Mouse (Mus musculus): ENCODE measurements at regions not wholly inside any gene's neighbourhood (a gene's known extent, or its start where the extent isn't known, plus 50 kb on each side); places are given as distances from the start of the nearest gene placed in this dataset.
A peak's percentile ranks its signal among the peaks of the same experiment; 100 is the strongest.

DNA sequence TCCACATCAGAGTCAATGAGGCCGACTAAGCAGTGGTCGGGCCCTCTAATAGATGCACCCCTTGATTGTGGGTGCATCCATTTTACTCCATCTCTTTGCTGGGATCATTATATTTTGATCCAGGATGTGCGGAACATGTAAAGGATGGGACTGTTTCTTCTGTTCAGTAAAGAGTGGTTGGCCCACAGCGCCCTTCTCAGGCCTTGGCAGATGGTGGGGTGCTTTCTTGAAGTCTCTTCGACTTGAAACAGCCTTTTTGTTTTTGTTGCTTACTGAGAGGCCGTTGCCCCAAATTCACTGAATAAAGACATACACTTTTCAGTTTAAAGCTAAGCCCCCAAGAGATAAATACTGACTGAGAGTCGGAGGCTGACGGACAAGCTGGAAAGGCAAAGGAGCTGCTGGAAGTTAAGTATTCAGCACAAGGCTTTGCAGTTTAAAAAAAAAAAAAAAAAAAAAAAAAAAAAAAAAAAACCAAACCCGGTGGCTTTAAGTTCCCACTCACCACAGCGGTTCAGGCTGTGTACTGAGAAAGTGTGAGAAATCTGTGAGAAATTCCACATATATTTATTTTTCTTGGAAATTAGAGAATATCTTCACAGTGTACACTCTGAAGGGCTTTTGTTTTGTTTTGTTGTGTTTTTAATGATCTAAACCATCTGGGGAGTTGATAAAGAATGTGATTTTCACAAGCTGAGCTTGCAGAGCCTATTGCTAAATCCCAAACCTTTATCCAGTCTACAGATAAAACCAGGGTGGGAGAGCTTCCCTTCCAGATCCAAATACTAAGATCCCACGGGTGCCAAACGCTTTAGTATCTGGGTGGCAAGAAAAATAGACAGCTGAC lies 285.3 kb upstream of the Mpdz start:
- no peak for DNase-seq (ENCODE audit: low read depth, low spot score)

DNA sequence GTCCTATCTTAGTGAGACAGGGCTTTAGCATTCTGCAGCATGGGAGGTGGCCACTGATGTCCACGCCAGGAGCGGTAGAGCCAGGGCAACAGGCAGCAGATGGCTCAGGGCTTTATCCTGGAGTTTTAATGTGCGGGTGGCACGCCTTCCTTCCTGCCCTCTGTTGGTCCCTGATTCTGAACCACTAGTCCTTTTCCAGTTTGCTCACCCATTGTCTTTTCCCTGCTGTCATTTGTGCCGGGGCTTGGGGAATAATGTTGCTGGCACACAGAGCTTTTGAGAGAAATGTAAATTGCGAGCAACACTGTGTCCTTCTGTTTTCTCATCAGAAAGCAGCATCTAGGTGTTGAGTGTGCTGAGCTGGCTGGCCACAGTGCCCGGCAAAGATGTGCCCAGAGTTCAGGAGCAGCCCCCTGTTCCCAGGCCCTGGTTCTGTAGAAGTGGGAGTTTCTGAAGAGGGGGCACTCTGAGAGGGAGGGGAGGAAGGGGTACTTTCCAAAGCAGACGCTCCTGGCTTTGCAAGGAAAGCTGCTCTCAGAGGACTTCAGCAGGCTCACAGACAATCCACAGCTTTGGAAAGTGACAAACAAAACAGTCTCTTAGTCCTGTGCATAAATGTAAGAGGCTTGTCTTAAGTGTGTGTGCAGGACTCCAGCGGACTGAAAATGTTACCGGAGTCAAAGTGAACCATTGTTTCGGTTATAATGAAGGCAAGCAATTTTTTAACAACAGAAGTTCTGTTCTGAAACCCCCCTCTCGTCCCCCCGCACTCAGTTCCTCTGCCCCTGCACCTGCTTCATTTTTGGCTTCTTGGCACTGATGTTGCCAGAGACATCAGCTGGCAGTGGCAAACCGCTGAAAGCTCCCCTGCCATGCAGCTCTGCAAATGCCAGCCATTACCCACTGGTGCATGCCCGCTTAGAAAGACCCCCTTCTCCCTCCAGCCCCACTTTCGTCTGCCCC lies 284.4 kb upstream of the Mpdz start:
- peak; percentile 54 for DNase-seq (ENCODE audit: low read depth, low spot score)

DNA sequence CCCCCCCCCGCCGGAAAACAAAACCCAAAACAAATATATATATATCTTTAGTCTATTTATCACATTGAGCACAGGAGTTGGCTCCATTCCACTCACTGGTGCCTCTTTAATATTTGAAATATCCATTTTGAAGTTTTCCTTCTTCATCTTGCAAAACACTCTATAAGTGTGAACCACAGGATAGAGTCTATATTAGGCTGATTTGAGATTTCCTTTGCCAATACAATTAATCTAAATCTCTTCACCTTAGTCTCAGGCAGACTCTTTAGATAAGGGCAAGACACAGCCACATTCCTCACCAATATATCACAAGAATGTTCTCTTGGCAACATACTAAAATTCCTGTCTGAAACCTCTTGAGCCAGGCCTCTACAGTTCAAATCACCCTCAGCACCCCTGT lies 282.1 kb upstream of the Mpdz start:
- no peak for DNase-seq (ENCODE audit: low read depth, low spot score)

DNA sequence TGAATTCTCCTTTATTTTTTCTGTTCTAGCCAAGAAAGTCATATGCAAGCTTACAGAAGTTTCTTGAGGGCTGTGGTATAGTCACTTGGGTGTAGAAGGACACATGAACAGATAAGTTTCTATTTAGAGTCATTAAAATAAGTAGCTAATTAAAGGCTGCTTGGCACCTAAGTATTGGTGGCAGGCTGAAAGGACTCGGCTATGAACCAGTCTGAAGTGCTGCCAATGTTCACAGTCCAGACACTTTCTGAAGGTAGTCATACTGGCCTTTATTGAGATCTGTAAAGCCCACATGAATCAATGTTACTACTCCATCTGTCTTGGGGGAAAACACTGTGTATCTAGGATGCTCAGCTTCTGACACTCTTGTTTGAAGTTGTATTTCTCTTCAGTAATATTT lies 269.8 kb upstream of the Mpdz start:
- DNase-seq (ENCODE audit: low read depth, low spot score), result no peak

DNA sequence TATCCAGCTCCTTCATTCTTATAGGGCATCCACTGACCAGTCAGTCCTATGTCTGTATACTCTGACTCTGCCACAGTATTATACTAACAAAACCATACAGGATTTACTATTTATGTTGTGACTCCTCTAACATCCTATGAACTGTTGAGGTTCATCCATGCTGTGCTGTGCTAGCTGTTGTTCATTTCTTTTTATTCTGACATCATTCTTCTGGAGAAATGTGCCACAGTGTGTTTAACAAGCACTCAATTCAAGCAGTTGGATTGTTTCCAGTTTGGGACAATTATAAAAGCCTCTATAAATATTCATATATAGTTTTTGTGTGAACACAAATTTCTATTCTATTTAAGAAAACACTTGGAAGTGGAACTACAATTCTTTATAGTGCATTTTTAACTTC lies 252.6 kb upstream of the Mpdz start:
- no peak for DNase-seq (ENCODE audit: low read depth, low spot score)

DNA sequence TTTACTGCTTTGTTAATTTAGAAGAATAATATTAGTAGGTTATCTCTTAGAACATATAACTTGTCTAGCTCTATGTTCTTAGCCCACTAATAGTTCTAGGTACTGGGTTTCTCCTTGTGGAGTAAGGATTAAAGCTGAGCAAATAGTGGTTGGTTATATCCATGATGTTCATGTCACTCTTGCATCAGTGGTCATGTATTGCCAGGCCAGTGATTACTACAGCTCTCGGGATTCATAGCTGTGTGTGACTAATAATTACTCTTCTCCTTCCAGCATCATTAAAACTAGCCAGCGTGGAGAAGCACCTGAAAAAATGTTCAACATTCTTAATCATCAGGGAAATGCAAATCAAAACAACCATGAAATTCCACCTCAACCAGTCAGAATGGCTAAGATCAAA lies 234.6 kb upstream of the Mpdz start:
- no peak for DNase-seq (ENCODE audit: low read depth, low spot score)

DNA sequence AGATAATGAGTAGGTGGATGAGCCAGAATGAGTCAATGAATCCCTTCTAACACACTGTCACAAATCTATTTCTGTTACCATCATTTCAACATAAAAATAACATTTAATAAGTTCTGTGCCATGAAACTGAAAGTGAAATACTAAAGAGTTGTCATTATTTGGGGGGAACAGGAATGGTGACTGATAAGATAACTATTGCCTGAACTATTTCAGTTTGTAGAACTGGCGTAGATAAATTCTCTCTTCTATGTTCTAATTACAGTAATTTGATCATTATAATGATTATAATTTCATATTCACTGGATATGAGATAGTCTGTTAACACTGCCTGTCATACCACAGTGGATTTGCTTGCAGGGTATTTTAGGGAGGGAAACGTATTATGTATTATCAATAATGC lies 232.3 kb upstream of the Mpdz start:
- no peak for DNase-seq (ENCODE audit: low read depth, low spot score)

DNA sequence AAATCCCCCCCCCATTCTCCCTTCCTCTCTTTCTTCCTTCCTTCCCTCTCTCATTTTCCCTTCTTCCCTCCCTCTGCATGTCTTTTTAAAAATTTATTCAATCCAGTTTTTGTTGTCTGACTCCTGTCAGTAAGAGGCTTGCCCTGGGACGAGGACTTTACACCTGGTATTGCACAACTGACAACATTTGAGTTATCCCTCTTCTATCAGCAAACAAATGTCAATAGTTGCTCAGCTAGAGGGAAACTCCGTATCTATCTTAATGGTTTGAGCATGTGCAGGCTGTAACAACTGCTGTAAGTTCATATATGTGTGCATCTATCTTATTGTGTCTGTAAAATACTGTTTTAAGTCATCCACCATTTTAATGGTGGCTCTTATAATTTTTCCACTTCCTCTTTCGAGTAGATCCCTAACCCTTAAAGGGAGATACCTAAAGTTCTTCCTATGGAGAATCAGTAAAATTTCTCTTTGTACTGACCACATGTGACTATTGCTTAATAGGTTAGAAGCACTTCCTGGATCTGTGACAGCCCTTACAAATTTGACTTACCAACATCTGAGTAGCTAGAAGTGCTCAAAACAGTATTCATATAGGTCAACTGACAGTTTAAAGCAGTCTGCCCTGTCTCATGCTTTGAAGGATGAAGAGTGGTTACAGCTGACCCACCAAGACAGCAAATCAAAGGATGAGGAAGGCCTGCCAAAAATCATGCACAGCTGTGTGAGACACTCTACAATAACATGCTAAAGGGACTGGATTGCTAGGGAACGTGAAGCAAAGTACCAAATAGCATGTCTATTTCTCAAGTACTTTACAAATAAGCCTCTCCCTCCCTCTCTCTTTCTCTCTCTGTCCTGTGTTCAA lies 231.0 kb upstream of the Mpdz start:
- DNase-seq (ENCODE audit: low read depth, low spot score), result peak; percentile 7

DNA sequence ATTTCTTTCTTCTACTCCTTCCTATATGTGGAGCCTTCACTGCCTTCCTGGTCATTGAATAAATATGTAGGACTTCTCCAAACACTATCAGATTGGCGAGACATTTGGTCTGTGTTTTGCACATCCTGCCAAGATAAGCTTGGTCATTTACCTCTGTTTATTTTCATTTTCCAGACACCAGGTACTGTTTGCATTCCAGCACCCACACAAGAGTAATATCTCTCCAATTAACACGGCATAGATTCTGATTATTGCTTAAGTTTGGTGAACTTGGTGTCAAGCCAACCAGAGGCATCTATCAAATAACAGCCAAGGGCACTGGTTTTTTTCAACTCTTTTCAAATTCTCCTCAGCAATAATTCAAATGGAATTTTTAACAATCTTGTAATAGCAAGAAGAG lies 229.4 kb upstream of the Mpdz start:
- no peak for DNase-seq (ENCODE audit: low read depth, low spot score)

DNA sequence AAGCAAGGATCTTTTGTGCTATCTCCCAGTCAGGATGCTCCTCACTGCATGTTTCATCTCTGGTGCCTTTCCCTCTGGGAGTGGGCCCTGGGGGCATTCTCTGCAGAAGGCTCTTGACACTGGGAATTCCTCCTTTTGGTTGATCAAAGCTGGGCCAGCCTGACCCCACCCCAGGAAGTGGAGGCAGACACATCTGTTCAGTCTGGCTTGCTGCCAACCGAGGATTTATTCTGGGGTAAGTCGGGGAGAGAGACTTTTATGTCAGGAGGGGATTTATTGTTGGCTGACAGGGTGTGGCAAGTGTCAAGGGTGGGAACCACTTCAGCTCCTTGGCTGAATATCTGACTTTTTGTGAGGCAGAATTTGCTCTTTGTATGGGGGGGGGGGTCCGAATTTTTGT lies 226.6 kb upstream of the Mpdz start:
- DNase-seq (ENCODE audit: low read depth, low spot score), result no peak

DNA sequence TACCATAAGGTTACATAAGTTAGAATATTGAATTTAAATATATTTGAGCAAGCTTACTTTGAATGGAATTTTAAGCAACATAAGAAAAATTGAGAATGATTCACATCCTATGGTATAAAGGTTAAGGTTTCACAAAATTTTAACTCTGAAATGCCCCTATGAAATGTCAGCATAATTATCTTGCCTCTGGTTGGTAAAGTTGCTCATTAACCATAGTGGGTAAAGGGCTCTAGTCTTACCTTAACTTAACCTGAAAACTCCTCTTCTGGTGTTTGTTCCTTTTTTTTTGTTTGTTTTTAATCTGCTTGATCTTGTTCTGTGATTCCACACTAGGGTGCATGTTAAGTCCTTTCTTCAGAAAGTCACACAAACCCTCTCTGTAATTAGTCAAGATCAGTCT lies 218.5 kb upstream of the Mpdz start:
- DNase-seq (ENCODE audit: low read depth, low spot score), result no peak

DNA sequence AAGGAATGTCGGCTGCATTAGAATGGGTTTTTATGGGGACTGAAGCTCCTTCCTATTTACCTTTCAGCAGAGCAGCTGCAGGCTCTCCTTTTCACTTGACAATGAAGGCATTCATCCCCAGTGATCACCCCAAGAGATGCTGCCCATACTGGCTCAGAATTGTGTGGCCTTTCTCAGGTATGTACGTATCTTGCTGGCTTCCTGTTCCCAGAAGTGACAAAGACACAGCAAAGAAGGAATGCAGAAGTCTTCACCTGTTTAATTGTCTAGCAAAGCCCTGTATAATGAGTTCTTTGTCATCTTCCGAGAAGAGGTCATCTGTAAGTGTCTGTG lies 185.8 kb upstream of the Mpdz start:
- DNase-seq (ENCODE audit: low read depth, low spot score), result no peak

DNA sequence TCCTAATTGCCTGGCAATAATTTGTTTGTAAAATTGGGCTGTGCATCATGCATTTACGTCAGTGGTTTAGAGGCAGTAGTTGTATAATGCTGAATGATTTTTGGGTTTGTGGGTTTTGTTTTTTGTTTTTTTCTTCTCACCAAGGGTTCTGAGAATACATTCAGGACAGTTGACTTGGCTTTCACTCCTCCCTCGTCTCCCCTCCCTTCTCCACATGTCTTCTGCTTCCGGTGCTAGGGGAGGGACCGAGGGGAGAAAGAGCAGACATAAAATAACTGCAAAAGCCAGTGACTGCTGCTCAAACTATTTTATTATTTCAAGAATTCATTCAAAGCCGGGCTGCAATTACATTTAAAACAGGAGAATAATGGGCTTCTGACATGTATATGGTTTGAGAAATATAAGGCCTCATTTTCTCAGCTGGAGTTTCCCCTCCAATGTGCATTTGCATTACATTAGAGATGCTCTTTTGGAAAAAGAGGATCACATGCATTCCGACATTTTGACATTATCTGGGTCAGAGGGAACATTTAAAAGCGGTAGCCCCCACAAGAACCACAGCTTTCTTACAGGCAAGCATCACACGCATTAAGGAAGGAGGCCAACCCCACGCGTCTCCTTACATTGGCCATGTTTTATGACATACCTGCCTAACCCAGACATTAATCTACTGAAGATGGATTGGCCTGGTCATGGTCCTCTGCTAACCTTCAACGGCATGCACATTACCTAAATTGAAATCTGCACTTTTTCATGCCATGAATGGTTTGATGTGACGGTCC lies 185.3 kb upstream of the Mpdz start:
- DNase-seq (ENCODE audit: low read depth, low spot score), result no peak

DNA sequence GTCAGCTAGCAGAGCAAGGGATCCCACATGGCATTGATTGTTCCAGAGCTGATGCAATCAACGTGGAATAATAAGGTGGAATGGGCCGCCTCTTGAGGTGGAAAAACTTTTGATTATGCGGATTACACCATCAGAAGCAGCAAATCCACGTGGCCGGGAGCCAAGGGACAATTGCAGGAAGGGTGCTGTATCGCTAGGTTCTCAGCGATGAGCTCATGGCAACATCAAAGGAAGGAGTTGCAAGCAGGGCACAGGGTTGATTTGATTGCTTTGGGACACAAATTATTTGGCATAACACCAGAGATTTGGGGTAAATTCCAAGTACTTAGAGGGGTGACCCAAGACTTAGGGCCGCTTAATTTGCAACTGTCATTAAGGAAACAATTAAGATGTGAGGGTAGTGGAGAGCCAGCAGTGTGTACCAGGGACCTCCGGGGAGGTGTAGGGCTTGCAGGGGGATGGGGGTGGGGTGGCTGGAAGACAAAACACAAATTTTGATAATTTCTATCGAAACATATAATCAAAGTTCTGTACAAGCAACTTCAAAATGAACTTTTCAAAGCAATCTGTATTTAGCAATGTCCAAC lies 182.8 kb upstream of the Mpdz start:
- DNase-seq (ENCODE audit: low read depth, low spot score), result no peak

DNA sequence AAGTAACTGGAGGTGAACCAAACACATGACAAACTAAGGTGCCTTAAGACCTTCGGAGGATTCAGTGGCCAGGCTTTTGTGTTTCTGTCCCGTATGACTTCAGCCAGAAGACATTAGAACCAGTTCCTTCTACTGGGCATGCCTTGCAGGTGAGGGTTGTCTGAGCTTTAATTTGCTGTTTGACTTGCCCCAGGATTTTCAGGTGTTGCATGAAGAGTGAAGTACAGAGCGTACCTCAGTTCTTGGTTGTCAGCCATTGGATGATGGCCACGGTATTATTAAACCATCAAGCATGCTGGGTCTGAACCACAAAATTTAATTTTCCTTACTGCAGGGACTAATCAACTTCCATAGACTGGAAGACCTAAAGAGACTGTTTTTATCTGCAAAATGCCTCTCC lies 181.5 kb upstream of the Mpdz start:
- DNase-seq (ENCODE audit: low read depth, low spot score), result no peak

DNA sequence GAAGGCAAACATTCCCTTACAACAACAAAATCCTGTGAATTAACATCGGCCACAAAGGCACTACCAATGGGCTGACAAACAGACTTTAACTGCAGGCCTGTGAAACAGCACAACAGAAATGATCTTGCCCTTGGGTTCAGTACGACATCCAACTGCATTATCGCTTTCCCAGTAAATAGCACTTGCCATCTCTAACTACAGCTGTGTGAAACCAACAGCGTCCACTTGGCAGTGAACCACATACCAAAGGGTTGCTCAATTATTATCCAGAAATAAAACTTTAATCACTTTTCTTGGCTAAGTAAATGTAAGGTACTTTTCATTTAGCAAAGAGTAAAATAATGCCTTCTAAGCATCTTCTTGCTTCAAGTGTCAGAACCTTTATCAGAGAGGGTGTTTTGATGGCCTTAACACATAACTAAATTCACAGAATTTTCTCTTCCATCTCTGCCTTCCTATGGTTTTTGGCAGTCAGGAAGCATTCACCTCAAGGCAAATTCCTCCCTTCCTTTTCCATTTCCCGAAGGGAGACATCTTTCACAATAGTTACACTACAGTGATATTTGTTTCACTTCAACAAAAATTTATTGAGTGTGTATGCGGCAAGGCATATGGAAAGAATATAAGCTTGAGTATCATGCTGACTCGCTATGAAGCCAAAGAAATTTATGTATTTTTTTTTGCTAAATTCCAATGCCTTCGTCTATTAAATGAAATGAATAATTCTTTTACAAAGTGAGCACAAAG lies 178.9 kb upstream of the Mpdz start:
- DNase-seq (ENCODE audit: low read depth, low spot score), result no peak

DNA sequence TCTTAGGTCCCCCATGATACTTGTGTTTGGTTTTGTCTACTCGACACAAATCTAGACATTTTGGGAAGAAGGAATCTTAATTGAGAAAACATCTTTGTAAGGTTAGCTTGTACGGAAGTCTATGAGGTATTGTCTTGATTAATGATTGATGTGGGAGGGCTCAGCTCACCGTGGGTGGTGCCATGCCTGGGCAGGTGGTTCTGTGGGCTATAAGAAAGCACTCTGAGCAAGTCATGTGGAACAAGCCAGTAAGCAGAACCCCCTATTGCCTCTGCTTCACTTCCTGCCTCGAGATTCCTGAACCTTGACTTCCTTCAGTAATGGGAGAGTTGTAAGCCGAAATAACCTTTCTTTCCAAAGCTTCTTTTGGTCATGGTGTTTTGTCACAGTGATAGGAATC lies 174.6 kb upstream of the Mpdz start:
- peak; percentile 72 for DNase-seq (ENCODE audit: low read depth, low spot score)

DNA sequence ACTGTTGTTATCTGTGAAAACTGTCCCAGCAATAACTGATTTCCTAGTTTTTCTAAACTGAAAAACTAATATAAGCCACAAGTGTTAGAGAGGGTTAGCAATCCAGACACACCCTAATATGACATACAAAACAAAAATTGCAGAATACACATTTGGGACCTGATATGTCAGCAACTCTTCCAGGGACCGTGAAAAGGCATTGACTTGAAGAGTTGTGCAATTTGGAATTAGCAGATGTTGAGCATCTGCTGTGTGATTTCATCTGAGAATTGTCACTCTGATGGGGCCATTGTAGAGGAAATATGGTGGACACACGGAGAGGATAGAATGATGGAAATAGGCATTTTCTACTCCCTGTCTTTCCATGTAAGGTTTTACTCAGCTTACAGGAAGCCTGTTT lies 168.6 kb upstream of the Mpdz start:
- no peak for DNase-seq (ENCODE audit: low read depth, low spot score)

DNA sequence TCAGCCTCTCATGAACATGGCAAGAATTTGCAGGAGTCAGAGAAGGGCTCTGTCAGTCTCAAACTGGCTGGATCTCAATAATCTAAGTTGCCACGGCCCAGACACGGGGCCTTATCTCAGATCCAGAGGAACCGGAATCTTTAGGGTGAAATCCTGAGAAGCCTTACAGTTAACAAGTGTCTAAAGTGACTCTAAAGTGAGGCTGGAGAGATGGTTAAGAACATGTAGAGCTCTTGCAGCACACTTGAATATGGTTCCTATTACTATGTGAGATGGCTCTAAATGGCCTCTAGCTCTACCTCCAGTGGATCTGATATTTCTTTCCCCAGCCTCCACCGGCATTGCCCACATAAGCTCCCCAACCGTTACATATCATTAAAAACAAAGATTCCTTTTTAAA lies 157.8 kb upstream of the Mpdz start:
- DNase-seq (ENCODE audit: low read depth, low spot score), result no peak

DNA sequence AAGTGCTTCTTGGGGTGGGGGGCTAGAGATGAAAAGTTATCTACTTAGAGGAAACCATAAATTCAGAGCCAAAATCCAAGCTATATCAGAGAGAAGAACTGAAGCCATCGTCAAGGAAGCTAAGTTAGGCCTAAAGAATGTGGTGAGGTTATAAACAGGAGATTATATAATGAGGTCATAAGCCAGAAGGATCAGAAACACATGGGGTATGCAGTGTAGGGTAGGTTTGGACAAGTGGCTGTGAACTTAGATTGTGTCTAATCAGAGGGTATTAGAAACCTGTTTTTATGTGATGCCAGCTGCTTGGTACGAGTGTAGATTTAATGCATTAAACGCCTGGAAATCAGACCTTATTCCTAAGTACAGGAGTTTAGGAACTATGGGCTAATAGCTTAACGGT lies 154.8 kb upstream of the Mpdz start:
- no peak for DNase-seq (ENCODE audit: low read depth, low spot score)

Data from A20 (cell line).